Mouse (Mus musculus): ENCODE results near the gene Nedd8.

Gene Nedd8

DNA sequence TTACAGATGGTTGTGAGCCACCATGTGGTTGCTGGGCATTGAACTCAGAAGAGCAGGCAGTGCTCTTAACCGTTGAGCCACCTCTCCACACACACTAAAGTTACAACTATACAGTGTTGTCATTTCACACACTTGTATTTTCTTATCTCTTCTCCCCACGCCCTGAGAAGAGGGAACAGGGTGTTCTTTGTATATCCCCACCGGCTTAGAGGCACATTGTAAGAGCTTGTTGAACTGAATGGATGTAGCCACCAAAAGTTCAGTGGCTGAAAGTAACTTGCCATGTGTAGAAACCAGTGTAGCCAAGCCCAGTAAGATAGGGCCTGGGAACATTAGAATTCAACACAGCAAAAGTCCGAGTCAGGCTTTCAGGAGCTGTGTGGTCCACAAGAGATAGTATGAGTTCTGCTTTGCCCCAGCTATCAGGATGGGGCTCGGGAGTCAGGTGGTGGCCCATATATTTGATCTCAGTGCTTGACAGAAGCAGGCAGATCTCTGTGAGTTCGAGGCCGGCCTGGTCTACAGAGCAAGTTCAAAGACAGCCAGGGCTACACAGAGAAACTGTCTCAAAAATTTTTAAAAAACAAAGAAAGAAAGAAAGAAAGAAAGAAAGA lies 57.3 kb downstream of the Nedd8 start:
- DNase-seq (ENCODE audit: low read depth, low spot score): no peak

GRCm38 (mm10) chr14:55613346-55613745 lies 58.6 kb downstream of the Nedd8 start:
- no peak for DNase-seq (ENCODE audit: low read depth, low spot score)

Data from CD4-positive, CD25-positive, alpha-beta regulatory T cell, adult 2 months (primary cell).